Mouse (Mus musculus): ENCODE data around the gene Csf2ra.
"Not testable (repeated sequence)": the region's sequence is repeated elsewhere in the genome, so short reads cannot be mapped to it uniquely, and the experiment has no call there.

DNA sequence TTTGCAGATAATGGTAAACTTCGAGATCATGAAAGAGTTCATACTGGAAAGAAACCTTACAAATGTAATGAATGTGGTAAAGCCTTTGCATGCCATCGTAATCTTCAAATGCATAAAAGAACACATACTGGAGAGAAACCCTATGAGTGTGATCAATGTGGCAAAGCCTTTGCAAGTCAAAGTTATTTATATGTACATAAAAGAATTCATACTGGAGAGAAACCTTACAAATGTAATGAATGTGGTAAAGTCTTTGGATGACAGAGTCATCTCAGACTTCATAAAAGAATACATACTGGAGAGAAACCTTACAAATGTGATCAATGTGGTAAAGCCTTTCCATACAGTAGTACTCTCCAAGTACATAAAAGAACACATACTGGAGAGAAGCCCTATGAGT, 44.6 kb downstream of the Csf2ra start, which contains the start of gene Gm6020:
- not testable (repeated sequence) for TF ChIP-seq CTCF (conservative IDR thresholded peaks at IDR 0.05 in 1 of 2, IDR thresholded peaks at IDR 0.05 in 1 of 2; ENCODE audit: low read depth in 2 of 2, low read length in 2 of 2); POLR2A (IDR thresholded peaks at IDR 0.05; ENCODE audit: low read depth, low read length); EP300 (IDR thresholded peaks at IDR 0.05; ENCODE audit: low read length); USF1 (IDR thresholded peaks at IDR 0.05; ENCODE audit: low read depth, low read length); TCF12 (IDR thresholded peaks at IDR 0.05; ENCODE audit: low read depth, low read length)
